Mouse (Mus musculus) heart, adult 2 months (tissue): ENCODE data around the gene Casr.

ENCODE experiments used
- CTCF ChIP-seq: fragments of 200-600 bp; IDR thresholded peaks from 2 replicates; pipeline ENCODE4 v1.8.1; 2022; ENCODE audit warnings: antibody characterized with exemption, mild to moderate bottlenecking, moderate library complexity
- EP300 ChIP-seq: fragments of 200-500 bp; IDR thresholded peaks from 2 replicates; pipeline ENCODE4 v1.6.1; 2011; ENCODE audit warnings: low read depth, low read length, control low read depth; ENCODE audit not compliant: insufficient read depth
- POLR2A ChIP-seq: fragments of 200-500 bp; IDR thresholded peaks from 2 replicates; pipeline ENCODE4 v1.6.1; 2011; ENCODE audit warnings: mild to moderate bottlenecking, low read depth, low read length, control low read depth; ENCODE audit not compliant: insufficient read depth

DNA sequence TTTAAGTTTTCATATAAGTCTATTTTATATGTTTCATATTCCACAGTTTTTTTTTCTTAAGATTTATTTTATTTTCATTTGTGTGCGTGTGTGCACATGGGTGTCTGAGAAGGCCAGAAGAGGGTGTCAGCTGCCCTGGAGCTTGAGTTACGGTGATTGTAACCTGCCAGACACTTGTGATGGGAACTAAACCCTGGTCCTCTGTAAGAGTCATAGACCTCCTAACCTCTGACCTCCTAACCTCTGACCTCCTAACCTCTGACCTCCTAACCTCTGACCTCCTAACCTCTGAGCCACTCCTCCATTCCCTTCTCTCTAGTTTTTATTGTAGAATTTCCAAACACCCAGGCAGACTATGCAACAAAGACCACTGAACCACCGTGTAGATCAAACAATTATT lies 86.4 kb downstream of the Casr start:
- TF ChIP-seq POLR2A: no peak
- no peak for TF ChIP-seq EP300
- no peak for TF ChIP-seq CTCF
